Mouse (Mus musculus) heart, adult 2 months (tissue): ENCODE measurements at regions not wholly inside any gene's neighbourhood (a gene's known extent, or its start where the extent isn't known, plus 50 kb on each side); places are given as distances from the start of the nearest gene placed in this dataset.
"Not testable (repeated sequence)": the region's sequence is repeated elsewhere in the genome, so short reads cannot be mapped to it uniquely, and the experiment has no call there.

Experiments
- DNase-seq, 2 experiments: peaks; one replicate each; pipeline ENCODE4 v3.0.0; 2021
- H3K27ac ChIP-seq: fragments of 200-600 bp; 2 replicates; pipeline ENCODE4 v1.8.1; 2022
- H3K27me3 ChIP-seq: fragments of 200-500 bp; 2 replicates; pipeline ENCODE4 v1.6.1; 2012; ENCODE audit warnings: mild to moderate bottlenecking, low read length, inconsistent platforms, mixed read lengths; ENCODE audit not compliant: control insufficient read depth, insufficient read depth
- H3K36me3 ChIP-seq: fragments of 200-500 bp; 2 replicates; pipeline ENCODE4 v1.6.1; 2012; ENCODE audit warnings: low read length, inconsistent platforms; ENCODE audit not compliant: control insufficient read depth, insufficient read depth
- H3K4me1 ChIP-seq: fragments of 200-500 bp; 2 replicates; pipeline ENCODE4 v1.6.1; 2011; ENCODE audit warnings: low read length; ENCODE audit not compliant: control insufficient read depth, insufficient read depth
- H3K4me3 ChIP-seq: fragments of 200-600 bp; 2 replicates; pipeline ENCODE4 v1.8.1; 2022
- H3K79me2 ChIP-seq: fragments of 200-500 bp; replicated peaks from 2 replicates; pipeline ENCODE4 v1.6.1; 2012; ENCODE audit warnings: mild to moderate bottlenecking, inconsistent platforms, low read length, moderate library complexity, mixed read lengths; ENCODE audit not compliant: control insufficient read depth, insufficient read depth
- H3K9ac ChIP-seq: fragments of 200-500 bp; 2 replicates; pipeline ENCODE4 v1.6.1; 2012; ENCODE audit warnings: low read depth, mild to moderate bottlenecking, control low read depth, inconsistent platforms, low read length, mixed read lengths
- CTCF ChIP-seq: fragments of 200-600 bp; IDR thresholded peaks from 2 replicates; pipeline ENCODE4 v1.8.1; 2022; ENCODE audit warnings: antibody characterized with exemption, mild to moderate bottlenecking, moderate library complexity
- EP300 ChIP-seq: fragments of 200-500 bp; IDR thresholded peaks from 2 replicates; pipeline ENCODE4 v1.6.1; 2011; ENCODE audit warnings: low read depth, low read length, control low read depth; ENCODE audit not compliant: insufficient read depth
- POLR2A ChIP-seq: fragments of 200-500 bp; IDR thresholded peaks from 2 replicates; pipeline ENCODE4 v1.6.1; 2011; ENCODE audit warnings: mild to moderate bottlenecking, low read depth, low read length, control low read depth; ENCODE audit not compliant: insufficient read depth
- WGBS: fragments of 180-500 bp; shearing (Covaris S2); methylation state at CpG from one replicate; pipeline ENCODE4 v1.1.7; 2018; 5-methylcytosine and 5-hydroxymethylcytosine counted together
- intact Hi-C: fragments of 180-260 bp; cut with DNase I; formaldehyde crosslinking; loops from one replicate; pipeline ENCODE4 v1.15.1; 2025

DNA sequence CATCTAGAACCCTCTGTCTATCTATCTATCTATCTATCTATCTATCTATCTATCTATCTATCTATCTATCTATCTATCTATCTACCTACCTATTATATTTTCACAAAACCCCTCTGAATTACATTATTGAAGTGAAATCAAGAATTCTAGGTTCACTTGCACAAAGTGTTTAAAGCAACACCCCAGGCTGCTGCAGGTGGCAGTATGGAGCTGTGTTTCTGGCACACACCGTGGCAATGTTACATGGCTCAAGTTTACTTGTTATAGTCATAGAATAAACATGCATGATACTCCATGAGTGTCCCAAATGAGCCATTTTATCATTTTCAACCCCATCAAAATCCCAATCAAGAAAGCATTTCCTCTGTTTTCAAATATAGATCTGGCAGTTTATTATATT is 538.6 kb upstream of the Got2 start:
- WGBS: 44% methylated on average over 1 of the region's 1 CpGs
- Histone ChIP-seq H3K27me3 (no peaks in the 10 kb centered on the region), H3K36me3 (no peaks in the 10 kb centered on the region), H3K4me1 (no peaks in the 10 kb centered on the region), H3K9ac (no peak overlapping the region), H3K4me3 (no peak overlapping the region), H3K79me2 (no peaks in the 10 kb centered on the region), H3K27ac (no peak overlapping the region)
- intact Hi-C loops: no loop called here
- TF ChIP-seq POLR2A: no peak
- TF ChIP-seq CTCF: peak; percentile 32
- TF ChIP-seq EP300: no peak
- no peak for DNase-seq

DNA sequence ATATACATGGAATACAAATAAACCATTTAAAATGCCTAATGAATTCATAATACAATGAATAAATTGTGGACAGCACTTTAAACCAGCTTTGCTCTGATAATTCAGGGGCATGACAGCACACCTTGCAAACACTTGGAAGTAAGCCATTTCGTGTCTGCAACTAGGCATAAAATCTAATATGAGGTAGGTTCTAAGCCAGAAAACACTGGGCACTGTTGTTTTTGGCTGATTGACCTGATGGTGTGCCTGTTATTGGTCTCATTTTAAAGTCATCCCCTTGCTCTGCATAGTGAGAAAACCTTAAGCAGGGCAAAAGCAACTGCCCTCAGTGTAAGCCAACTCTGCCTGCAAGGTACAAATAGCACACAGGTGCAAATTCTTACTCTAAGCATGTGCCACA is 521.3 kb upstream of the Got2 start:
- H3K4me3 ChIP-seq: no peak overlapping the region
- no peaks in the 10 kb centered on the region for H3K36me3 ChIP-seq
- no peaks in the 10 kb centered on the region for H3K79me2 ChIP-seq
- no peaks in the 10 kb centered on the region for H3K4me1 ChIP-seq
- no peaks in the 10 kb centered on the region for H3K27me3 ChIP-seq
- no peak for TF ChIP-seq CTCF
- TF ChIP-seq POLR2A: no peak
- TF ChIP-seq EP300: no peak
- 34% methylated on average over 1 of the region's 1 CpGs for WGBS
- no peak overlapping the region for H3K9ac ChIP-seq
- intact Hi-C loops: no loop called here
- H3K27ac ChIP-seq: no peak overlapping the region
- no peak for DNase-seq

DNA sequence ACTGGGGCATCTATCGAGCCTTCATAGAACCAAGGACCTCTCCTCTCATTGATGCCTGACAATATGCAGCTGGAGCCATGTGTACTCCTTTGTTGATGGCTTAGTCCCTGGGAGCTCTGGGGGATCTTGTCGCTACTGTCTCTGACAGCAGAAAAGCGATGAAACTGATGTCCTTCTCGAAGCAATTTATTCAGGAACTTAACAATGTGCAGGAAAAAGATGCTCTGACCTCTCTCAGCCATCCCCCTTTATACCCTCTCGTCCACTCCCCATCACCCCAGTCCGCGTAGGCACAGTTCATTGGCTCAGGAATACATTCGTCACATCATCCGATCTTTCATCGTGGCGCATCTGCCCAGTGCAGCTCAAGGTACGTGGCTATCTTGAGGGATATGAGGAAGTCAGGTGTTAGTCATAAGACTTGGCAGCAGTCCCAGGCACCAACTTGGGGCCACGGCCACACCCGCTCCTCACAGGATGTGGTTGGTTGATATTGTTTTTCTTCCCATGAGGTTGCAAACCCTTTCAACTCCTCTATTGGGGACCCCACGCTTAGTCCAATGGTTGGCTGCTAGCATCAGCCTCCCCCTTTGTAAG is 516.3 kb upstream of the Got2 start:
- H3K79me2 ChIP-seq: no peaks in the 10 kb centered on the region
- no peaks in the 10 kb centered on the region for H3K27me3 ChIP-seq
- H3K9ac ChIP-seq: no peak overlapping the region
- H3K4me1 ChIP-seq: no peaks in the 10 kb centered on the region
- WGBS: 82% methylated on average over 15 of the region's 15 CpGs
- no peaks in the 10 kb centered on the region for H3K36me3 ChIP-seq
- TF ChIP-seq EP300 (no peak), POLR2A (no peak), CTCF (no peak)
- intact Hi-C loops: no loop called here
- H3K4me3 ChIP-seq: no peak overlapping the region
- no peak for DNase-seq
- no peak overlapping the region for H3K27ac ChIP-seq

DNA sequence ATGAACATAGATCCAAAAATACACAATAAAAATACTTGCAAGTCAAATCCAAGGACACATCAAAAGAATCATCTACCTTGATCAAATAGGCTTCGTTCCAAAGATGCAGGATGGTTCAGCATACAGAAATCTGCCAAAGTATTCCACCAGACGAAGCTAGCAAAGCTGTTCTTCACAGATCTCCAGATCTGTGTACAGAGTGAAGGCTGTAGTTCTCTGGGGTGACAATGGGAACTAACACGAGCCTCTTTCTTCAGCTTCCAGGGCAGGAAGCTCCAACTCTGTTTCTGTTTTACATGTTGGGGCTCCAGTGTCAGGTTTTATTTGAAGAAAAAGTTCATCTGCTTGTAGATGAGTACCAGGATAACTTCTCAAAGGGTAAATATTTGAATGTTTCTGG is 515.3 kb upstream of the Got2 start:
- intact Hi-C loops: no loop called here

DNA sequence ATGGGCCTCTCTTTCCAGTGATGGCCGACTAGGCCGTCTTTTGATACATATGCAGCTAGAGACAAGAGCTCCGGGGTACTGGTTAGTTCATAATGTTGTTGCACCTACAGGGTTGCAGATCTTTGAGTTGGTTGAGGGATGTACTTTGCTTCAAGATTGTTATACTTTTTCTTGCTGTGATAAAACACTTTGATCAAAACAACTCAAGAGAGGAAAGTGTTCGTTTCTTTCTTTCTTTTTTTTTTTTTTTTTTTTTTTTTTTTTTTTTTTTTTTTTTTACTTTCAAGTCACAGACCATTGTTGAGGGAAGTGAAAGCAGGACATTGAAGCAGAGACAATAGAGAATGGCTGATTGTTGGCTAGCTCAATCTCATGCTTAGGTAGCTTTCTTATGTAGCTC is 511.0 kb upstream of the Got2 start:
- H3K9ac ChIP-seq, H3K36me3 ChIP-seq, H3K4me1 ChIP-seq, DNase-seq, H3K27me3 ChIP-seq, H3K79me2 ChIP-seq, intact Hi-C loops, H3K27ac ChIP-seq, H3K4me3 ChIP-seq: not testable (repeated sequence)
- whole genome bisulfite sequencing: 78% methylated on average over 4 of the region's 4 CpGs

More for the DNA sequence above, 515.3 kb upstream of the Got2 start:
- Histone ChIP-seq H3K4me1 (no peaks in the 10 kb centered on the region), H3K79me2 (no peaks in the 10 kb centered on the region), H3K27ac (no peak overlapping the region), H3K27me3 (no peaks in the 10 kb centered on the region), H3K9ac (no peak overlapping the region), H3K4me3 (no peak overlapping the region), H3K36me3 (no peaks in the 10 kb centered on the region)
- WGBS: 42% methylated on average over 3 of the region's 3 CpGs
- TF ChIP-seq POLR2A (no peak), EP300 (no peak), CTCF (no peak)
- DNase-seq: no peak

DNA sequence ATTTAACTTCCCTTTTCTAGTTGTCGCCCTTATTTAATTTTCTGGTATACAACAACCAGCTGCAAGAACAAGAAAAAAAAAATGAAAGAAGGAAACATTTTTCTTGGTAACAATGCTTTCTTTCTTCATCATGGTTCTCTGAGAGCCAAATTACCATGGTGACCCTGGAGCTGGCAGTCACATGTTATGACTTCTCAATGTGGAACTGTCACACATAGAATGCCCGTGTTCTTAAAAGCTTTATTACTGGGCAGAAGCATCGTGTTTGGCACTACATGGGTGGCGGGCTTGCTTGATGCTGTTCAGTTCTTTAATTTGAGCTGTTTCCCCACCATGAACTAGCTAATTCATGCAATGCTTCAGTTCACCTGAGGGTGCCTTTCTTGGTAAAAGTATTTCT is 504.7 kb upstream of the Got2 start:
- H3K9ac ChIP-seq: no peak overlapping the region
- no peaks in the 10 kb centered on the region for H3K79me2 ChIP-seq
- no peaks in the 10 kb centered on the region for H3K27me3 ChIP-seq
- no peak for TF ChIP-seq EP300
- no peak for TF ChIP-seq CTCF
- no peak for TF ChIP-seq POLR2A
- no peaks in the 10 kb centered on the region for H3K36me3 ChIP-seq
- intact Hi-C loops: no loop called here
- H3K27ac ChIP-seq: no peak overlapping the region
- no peak for DNase-seq
- H3K4me1 ChIP-seq: no peaks in the 10 kb centered on the region
- 74% methylated on average over 4 of the region's 4 CpGs for WGBS
- no peak overlapping the region for H3K4me3 ChIP-seq

DNA sequence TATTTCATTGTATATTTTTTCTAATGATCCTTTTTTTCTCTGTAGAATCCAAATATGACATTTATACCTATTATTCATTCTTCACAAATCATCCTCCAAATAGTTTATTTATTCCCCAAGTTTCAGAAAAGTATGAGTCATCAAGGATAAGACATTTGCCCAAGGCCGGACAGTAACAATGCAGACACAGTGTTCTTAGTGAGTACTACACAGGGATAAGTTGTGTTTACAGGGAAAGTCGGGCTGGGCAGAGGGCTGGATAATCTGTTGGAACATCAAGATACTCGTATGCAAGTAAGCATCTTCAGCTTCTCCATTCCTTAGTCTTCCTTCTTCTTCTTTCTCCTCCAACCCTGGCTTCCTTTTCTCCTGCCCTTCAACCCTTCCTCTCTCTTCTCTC is 500.9 kb upstream of the Got2 start:
- H3K27ac ChIP-seq: no peak overlapping the region
- DNase-seq: no peak
- H3K4me3 ChIP-seq: no peak overlapping the region
- no peaks in the 10 kb centered on the region for H3K27me3 ChIP-seq
- TF ChIP-seq POLR2A (no peak), EP300 (no peak), CTCF (no peak)
- H3K9ac ChIP-seq: no peak overlapping the region
- no peaks in the 10 kb centered on the region for H3K79me2 ChIP-seq
- H3K4me1 ChIP-seq: no peaks in the 10 kb centered on the region
- 59% methylated on average over 3 of the region's 3 CpGs for WGBS
- no peaks in the 10 kb centered on the region for H3K36me3 ChIP-seq
- intact Hi-C loops: no loop called here
